Mouse (Mus musculus) C2C12 (cell line): ENCODE results near the gene Rab33b. TPM values are rescaled to one million over a fixed set of nuclear protein-coding genes. Genes with fewer than 3 reads are reported as not detected.

ENCODE experiments used
- H3K27me3 ChIP-seq: one replicate; pipeline ENCODE4 v1.6.1; 2011; ENCODE audit not compliant: control insufficient read depth, insufficient read depth, insufficient read length
- H3K36me3 ChIP-seq: one replicate; pipeline ENCODE4 v1.6.1; 2011; ENCODE audit not compliant: control insufficient read depth, insufficient read depth
- H3K4me3 ChIP-seq: one replicate; pipeline ENCODE4 v1.5.1; 2011; ENCODE audit warnings: mild to moderate bottlenecking, control low read depth; ENCODE audit not compliant: poor library complexity, insufficient read depth, severe bottlenecking
- H3K79me2 ChIP-seq: one replicate; pipeline ENCODE4 v1.6.1; 2011; ENCODE audit not compliant: control insufficient read depth, insufficient read depth
- H3K79me3 ChIP-seq: one replicate; pipeline ENCODE4 v1.6.1; 2011; ENCODE audit warnings: low read depth, control low read depth
- H3ac ChIP-seq: one replicate; pipeline ENCODE3; 2011; ENCODE audit warnings: low read depth; ENCODE audit not compliant: control insufficient read depth, insufficient read length
- CEBPB ChIP-seq: IDR thresholded peaks from one replicate; pipeline ENCODE4 v1.6.1; 2011; ENCODE audit warnings: low read depth, mild to moderate bottlenecking, control low read depth, moderate library complexity
- CTCF ChIP-seq: IDR thresholded peaks from one replicate; pipeline ENCODE4 v1.5.1; 2011; ENCODE audit not compliant: control insufficient read depth, insufficient read depth, insufficient read length
- FOSL1 ChIP-seq: IDR thresholded peaks from one replicate; pipeline ENCODE4 v1.8.0; 2011; ENCODE audit warnings: mild to moderate bottlenecking, low read length; ENCODE audit not compliant: poor library complexity, insufficient read depth, severe bottlenecking
- MAX ChIP-seq: IDR thresholded peaks from one replicate; pipeline ENCODE4 v1.6.1; 2011; ENCODE audit warnings: mild to moderate bottlenecking, control low read depth
- MYOD1 ChIP-seq: IDR thresholded peaks from one replicate; pipeline ENCODE4 v1.6.1; 2011; ENCODE audit warnings: low read depth; ENCODE audit not compliant: control insufficient read depth, insufficient read length
- MYOG ChIP-seq: IDR thresholded peaks from one replicate; pipeline ENCODE4 v1.6.1; 2011; ENCODE audit not compliant: control insufficient read depth, insufficient read length; ENCODE audit errors: extremely low read depth
- USF1 ChIP-seq: IDR thresholded peaks from one replicate; pipeline ENCODE4 v1.6.1; 2011; ENCODE audit warnings: low read depth, mild to moderate bottlenecking, control low read depth, moderate library complexity
- polyA plus RNA-seq: library from polyadenylated mRNA; unstranded; fragments of >200 nt; fragmentation: generic; extraction: Trizol; gene quantifications from one replicate; pipeline ENCODE4 v1.2.1, GENCODE M21; 2012; ENCODE audit warnings: missing spikeins

The Rab33b gene
- polyA plus RNA-seq, 1 experiment, result 4.7 TPM

- H3K36me3 ChIP-seq, result peaks cover 14% of the 10 kb centered on the region
- no peak for TF ChIP-seq MYOD1
- no peak for TF ChIP-seq CTCF
- TF ChIP-seq FOSL1, result no peak
- TF ChIP-seq USF1, result no peak
- TF ChIP-seq MYOG, result no peak
- no peak for TF ChIP-seq CEBPB
- TF ChIP-seq MAX, result no peak
- H3K4me3 ChIP-seq, result no peak overlapping the region
- H3K79me3 ChIP-seq, result no peaks in the 10 kb centered on the region
- no peak overlapping the region for H3ac ChIP-seq
- no peaks in the 10 kb centered on the region for H3K27me3 ChIP-seq
- no peaks in the 10 kb centered on the region for H3K79me2 ChIP-seq
These were observed 14.3 kb downstream of the Rab33b start for GRCm38 (mm10) chr3:51497978-51498377.

- TF ChIP-seq MAX, result no peak
- no peak for TF ChIP-seq CEBPB
- TF ChIP-seq MYOD1, result no peak
- TF ChIP-seq FOSL1, result no peak
- no peak for TF ChIP-seq MYOG
- H3K27me3 ChIP-seq, result no peaks in the 10 kb centered on the region
- H3K79me3 ChIP-seq, result no peaks in the 10 kb centered on the region
- peaks cover 10% of the 10 kb centered on the region for H3K36me3 ChIP-seq
- H3K4me3 ChIP-seq, result no peak overlapping the region
- H3ac ChIP-seq, result no peak overlapping the region
- no peaks in the 10 kb centered on the region for H3K79me2 ChIP-seq
These were observed 14.9 kb downstream of the Rab33b start for GRCm38 (mm10) chr3:51498659-51499058.

GRCm38 (mm10) chr3:51499876-51500275 is 16.2 kb downstream of the Rab33b start:
- Histone ChIP-seq H3K36me3 (peaks cover 3% of the 10 kb centered on the region), H3ac (no peak overlapping the region), H3K79me3 (no peaks in the 10 kb centered on the region), H3K79me2 (no peaks in the 10 kb centered on the region), H3K27me3 (no peaks in the 10 kb centered on the region), H3K4me3 (no peak overlapping the region)
- TF ChIP-seq FOSL1 (no peak), MYOG (no peak), MYOD1 (no peak), USF1 (no peak), CTCF (no peak)

GRCm38 (mm10) chr3:51504385-51504952 is 20.7 kb downstream of the Rab33b start:
- Histone ChIP-seq H3K27me3 (no peaks in the 10 kb centered on the region), H3ac (no peak overlapping the region), H3K4me3 (no peak overlapping the region), H3K79me2 (no peaks in the 10 kb centered on the region), H3K36me3 (no peaks in the 10 kb centered on the region), H3K79me3 (no peaks in the 10 kb centered on the region)
- TF ChIP-seq MYOG (no peak), USF1 (no peak), FOSL1 (no peak), MYOD1 (no peak), CEBPB (no peak), CTCF (no peak), MAX (no peak)

- H3K4me3 ChIP-seq, result no peak overlapping the region
- H3K36me3 ChIP-seq, result no peaks in the 10 kb centered on the region
- no peaks in the 10 kb centered on the region for H3K27me3 ChIP-seq
- no peaks in the 10 kb centered on the region for H3K79me2 ChIP-seq
- H3ac ChIP-seq, result no peak overlapping the region
- H3K79me3 ChIP-seq, result no peaks in the 10 kb centered on the region
- no peak for TF ChIP-seq CEBPB
- TF ChIP-seq CTCF, result no peak
- TF ChIP-seq FOSL1, result no peak
- TF ChIP-seq MYOD1, result no peak
- TF ChIP-seq MYOG, result no peak
- no peak for TF ChIP-seq MAX
- TF ChIP-seq USF1, result no peak
These were observed 21.7 kb downstream of the Rab33b start for GRCm38 (mm10) chr3:51505465-51505864.

- Histone ChIP-seq H3K27me3 (no peaks in the 10 kb centered on the region), H3K36me3 (no peaks in the 10 kb centered on the region), H3K79me3 (no peaks in the 10 kb centered on the region), H3K4me3 (no peak overlapping the region), H3ac (peak overlapping the region; percentile 48), H3K79me2 (no peaks in the 10 kb centered on the region)
- TF ChIP-seq CTCF, result peak; percentile 45
- TF ChIP-seq MYOG, result no peak
These were observed 27.2 kb downstream of the Rab33b start for GRCm38 (mm10) chr3:51510903-51511302.
